Mouse (Mus musculus) inflammation-experienced regulatory T-cells, adult 6 months (primary cell): Measurements from ENCODE around the gene Pbrm1. TPM values are rescaled to one million over a fixed set of nuclear protein-coding genes. Genes with fewer than 3 reads are reported as not detected.
A peak's percentile ranks its signal among the peaks of the same experiment; 100 is the strongest.

Source experiments
- ATAC-seq: one replicate; pipeline ENCODE4 v1.8.0; 2017
- polyA plus RNA-seq, 3 experiments: library from polyadenylated mRNA; unstranded; fragments of 100-300 nt; shearing (Covaris generic); gene quantifications; one replicate each; pipeline ENCODE4 v1.2.1; 2017

Pbrm1 gene
- polyA plus RNA-seq, result 10 to 100 TPM; 45.2 to 57.3 (median 54.1) TPM

DNA sequence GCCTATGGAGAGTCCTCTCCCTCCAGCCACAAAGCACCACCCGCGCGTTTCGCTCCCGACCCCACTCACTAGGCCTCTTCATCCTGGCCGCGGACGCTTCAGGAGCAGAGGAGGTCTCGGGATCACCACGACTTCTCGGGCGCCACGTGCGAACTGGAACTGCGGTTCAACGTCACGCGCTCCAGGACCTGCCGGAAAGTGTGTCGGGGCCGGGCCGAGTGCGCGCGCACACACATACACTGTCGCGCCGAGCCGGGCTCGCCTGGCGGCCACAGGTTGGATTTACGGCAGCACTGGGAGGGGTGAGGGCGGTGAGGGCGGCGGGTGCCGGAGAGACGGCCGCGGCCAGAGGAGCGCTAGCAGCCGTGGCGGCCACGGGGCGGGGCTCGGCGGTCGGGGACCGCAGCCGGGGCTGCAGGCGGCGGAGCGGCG, at the start of gene Pbrm1, which contains the start of gene Gnl3:
TSS of gene Pbrm1 (plus strand) at position 279 of the 432 bp plus-strand sequence.
TSS of gene Gnl3 (minus strand) at position 293 of the 432 bp plus-strand sequence.
- ATAC-seq, result peak; percentile 69

DNA sequence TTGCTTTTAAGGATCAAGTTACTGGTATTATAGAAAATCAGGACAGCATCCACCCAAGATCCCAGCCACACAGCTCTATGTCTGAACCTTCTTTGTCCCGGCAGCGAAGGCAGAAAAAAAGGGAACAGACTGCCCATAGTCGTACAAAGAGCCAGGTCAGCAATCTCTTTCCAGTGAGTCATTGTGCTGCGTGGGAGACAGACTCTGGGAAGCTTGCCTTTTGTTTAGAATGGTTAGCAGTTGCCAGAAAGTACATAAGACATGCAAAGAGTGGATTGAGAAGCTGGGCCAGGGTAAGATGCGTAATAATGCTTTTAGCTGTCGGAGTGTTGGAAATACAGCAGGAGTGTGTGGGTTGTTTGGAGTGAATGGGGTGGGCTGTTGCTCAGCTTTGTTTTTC, 44.7 kb upstream of the Pbrm1 start:
- ATAC-seq, result no peak

DNA sequence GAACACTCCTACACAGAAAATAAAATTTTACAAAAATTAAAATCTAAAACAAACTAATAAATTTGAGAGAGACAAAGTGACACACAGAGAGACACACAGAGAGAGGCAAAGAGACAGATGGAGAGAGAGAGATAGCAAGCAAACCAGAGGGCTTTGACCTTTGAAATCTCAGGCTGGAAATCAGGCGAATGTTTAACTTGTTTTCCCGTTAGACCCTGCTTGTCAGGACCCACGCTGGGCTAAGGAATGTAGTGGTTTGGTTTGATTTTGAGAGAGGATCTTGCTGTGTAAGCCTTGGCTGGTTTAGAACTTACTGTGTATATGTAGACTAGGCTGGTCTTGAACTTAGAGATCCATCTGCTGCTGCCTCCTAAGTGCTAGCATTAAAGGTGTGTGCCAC, 42.7 kb upstream of the Pbrm1 start:
- no peak for ATAC-seq

DNA sequence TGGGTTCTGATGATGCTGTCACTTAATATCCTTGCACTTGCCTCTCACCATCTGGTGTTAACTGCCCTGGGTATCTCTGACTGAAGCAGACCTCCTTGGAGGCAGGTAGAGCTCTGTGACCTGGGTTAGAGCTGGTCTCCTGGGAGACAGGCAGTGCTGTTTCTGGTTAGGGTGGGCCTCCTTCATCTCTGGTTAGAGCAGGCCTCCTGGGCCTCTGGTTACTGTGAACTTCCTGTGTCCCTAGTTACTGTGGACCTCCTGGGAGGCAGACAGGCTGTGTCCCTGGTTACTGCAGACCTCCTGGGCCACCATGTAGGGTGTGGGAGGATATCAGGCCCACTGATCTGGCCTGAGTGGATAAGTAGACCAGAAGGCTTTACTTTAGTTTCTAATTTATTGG, 22.5 kb upstream of the Pbrm1 start:
- no peak for ATAC-seq

DNA sequence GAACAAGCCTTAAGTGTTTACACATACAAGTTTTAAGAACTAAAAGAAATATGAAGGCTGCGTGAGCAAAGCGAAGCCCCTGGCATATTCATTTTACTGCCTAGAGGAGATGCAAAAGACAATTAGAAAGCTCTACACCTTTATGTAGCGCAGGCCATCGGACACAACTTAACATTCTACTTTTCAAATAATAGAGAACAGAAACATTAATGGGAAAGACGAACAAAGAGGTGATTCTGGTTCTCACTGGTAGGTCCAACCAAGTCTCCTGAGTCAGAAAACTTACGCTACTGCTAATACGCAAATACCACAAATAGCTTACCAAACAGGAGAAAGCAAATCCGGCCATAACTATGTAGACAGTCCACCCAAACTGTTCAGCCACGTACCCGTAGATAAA, 18.6 kb upstream of the Pbrm1 start:
- ATAC-seq, result no peak

DNA sequence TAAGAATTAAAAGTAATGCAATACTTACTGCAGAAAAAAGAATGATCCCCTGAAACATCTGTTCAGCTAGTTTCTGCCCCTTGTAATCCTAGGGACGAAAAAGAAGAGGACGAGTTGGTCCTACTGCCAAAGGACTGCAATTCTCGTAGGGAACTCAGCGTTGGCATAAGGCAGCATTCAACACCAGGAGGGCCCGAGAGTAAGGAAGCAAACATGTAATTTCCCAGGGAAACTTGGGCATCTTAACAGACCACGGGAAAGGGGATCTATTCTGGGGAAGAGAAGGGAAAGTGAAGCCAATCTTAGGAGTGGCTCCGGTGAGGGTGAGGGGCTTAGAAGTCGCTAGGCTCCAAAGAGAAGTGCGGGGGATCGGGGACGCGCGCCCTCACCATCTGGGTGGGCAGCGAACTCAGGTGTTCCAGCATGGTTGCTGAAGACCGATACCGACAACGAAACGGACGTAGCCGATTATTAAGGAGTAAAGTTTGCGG, 18.1 kb upstream of the Pbrm1 start:
- no peak for ATAC-seq

DNA sequence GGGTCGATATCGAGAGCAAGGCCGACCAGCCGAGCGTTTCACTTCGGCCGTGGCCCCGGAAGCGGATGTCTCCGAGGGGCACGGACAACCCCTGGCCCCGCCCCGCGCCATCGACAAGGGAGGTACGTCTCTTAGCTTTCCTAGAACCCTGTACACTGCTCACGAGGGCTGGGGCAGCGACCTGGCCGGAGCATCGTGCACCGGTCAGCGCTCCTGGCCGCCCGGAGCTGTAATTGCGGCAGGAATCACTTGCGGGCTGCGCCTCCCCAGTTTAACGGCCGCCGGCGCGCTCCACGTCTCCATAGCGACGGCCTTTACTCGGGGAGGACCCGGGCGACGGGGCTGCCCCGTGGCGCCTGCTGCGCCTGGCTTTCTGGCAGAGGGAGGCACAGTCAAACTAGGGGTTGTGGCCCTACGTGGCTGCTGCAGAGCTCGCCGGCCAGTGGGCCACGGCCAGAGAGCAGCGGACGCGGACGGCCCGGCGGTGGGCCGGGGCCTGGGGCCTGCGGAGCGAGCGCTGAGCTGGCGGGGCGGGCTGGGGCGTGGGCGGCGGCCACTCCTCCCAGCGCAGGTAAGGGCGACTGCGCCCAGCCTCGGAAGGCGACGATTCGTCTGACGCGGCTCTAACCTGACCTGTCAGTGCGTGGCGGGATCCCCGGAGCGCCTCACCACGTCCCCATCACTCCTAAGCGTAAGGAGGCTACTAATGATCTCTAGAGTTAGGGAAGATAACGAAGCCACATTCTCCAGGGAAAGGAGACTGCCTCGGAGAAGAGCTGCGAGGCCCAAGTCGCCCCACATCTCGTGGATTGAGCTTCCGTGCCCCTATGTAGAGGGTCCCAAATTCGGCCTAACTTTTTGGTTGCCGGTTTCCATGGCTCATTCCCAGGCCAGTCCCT, 17.4 kb upstream of the Pbrm1 start, which contains the start of the genes Glt8d1 and Spcs1:
TSS of gene Glt8d1 (plus strand) at position 94 of the 899 bp plus-strand sequence.
TSS of gene Spcs1 (minus strand) at position 366 of the 899 bp plus-strand sequence.
- peak; percentile 90 for ATAC-seq

DNA sequence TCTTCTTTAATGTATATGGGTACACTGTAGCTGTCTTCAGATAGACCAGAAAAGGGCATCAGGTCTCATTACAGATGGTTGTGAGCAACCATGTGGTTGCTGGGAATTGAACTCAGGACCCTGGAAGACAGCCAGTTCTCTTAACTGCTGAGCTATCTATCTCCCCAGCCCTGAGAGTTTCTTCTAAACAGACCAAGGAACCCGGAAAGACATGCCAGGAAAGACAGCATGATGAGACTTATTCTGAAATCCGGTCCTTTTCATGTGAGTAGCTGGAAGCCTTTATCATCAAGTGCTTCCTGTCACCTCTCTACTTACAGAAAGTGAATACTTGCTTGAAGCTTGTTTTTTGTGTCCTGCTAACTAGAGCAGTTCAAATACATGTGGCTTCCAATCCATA, 14.4 kb upstream of the Pbrm1 start:
- no peak for ATAC-seq

DNA sequence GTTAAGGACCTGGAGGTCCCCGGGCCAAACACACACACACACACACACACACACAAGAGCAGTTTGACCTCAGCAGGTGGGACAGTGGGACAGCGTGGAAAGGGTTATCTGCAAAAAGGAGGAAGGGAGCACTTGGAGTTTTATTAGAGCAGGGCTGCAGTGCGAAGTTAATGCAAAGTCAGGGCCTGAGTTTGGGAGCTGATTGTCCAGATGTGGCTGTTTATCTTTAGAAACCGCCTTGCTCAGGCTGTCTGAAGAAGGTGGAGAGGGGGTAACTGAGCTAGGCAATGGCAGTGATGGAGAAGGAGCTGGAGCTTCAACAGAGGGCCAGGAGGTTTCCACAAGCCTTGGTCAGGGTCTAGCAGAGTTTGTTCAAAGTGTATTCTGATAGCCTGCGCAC, 12.2 kb upstream of the Pbrm1 start:
- no peak for ATAC-seq

DNA sequence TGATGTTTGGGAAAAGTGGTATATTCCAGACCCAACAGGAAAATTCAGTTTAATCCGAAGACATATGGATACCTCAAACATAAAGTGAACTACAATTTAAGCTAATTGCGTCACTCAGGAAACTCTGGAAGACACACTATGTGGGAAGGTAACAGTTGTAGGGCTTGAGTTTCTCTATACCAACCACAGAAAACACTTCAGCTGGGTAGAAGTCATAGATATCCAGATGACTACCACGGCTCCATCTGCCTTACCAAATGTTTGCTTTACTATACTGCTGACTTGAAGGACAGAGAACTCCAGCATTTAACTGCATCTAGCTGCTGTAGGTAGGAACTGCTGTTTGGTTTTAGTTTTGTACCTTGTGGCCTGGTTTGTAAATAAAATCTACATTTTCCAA, 7.3 kb upstream of the Pbrm1 start:
- no peak for ATAC-seq

DNA sequence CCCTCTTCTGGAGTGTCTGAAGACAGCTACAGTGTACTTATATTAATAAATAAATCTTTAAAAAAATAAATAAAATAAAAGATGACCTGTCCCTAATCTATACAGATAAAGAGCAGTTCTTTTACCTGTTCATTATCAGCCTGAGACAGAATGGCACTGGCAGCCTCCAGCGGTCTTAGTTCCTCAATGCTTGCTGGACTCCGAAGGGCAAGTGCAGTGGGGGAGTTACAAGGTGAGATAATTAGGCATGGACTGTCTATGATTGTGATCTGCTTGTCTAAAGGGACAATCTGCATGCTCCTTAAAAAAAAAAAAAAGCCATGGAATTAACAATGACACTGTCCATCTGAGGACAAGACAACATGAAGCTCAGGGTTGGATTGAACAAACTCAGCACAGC, 5.0 kb upstream of the Pbrm1 start:
- no peak for ATAC-seq

DNA sequence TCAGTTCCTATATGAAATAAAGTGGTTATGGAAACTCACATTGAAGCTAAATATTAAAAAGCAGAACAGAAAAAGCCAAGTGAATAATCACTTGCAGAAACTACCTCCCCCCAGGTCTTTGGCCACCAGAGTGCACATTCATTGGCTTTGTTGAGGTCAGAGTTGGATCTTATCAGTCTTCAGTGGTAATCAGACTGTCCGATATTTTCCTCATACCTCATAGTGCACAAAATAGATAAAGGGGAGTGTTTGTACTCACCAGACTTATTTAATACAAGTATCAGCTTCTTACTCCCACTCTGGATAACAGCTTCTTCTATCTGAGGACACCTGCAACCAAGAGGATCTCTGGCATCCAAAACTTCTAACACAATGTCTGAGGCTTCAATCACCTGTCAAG, 2.9 kb upstream of the Pbrm1 start:
- no peak for ATAC-seq

DNA sequence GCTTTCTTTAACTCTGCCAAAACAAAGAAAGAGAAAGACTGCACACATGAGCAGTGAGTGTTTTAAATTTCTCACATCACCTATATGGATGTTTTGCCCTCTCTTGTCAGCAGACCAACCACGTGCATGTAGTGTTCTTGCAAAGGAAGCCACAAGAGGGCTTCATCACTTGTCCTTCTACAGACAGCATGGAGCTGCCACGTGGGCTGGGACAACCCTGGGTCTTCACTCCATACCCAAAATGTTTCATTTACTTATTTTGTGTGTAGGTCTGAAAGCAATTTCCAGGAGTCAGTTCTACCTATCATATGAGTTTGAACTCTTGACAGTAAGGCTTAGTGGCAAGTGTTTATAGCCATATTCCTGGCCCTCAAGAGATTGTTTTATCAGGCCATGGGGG, 1.1 kb upstream of the Pbrm1 start:
- no peak for ATAC-seq

DNA sequence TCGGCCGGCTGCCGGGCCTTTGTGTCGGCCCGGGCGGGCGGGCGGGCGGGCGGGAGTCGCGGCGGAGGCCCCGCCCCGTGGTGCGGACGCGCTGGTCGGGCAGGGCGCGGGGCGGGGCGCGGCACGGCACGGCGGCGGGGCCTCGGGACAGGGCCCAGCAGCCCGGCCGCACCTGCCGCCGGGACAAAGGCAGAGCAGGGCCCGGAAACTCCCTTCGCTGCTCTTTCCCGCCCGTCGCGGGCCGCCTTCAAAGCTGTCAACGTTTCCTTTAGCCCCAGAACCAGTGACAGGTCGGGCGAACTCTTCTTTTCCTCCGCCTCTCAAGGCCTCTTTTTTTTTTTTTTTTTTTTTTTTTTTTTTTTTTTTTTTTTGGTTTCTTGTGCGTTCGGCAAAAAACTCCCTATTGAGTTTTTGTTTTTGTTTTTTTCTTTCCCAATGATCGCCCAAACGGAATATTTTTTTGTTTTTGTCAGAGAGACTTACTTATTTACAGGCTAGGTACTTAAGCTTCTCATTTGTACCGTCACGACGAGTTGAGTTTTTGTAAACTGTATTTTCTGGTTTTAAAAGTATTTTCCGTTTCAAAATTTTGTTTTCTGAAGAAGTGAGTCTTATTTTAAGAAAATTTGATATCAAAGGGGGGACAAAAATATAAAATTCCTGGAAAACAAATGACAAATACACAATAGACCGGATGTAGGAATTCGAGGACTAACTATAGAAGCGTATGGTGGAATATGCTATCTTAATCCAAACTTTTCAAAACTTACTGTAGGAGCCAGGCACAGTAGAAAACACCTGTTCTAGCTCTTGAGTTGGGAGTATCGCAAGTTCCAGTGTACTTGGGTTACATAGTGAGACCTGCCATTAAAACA, 630 bp downstream of the Pbrm1 start:
- peak; percentile 88 for ATAC-seq

DNA sequence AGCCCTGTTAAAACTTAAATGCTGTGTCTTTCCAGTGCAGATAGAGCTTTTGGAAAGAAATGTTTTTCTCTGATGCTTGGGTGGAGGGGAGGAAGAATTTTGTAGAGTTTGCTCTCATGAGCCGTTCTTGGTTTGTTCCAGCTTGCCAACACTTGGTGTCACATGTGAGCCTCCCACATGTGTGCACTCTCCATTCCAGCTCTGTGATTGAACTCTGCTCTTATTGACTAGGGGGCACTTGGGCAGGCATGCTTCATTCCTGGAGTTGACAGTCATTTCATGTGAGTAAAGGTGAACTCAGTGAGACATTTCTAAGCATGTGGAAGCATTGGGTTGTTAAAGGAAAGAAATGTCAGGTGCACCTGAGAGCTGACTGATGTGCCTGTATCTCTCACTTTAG, 3.6 kb downstream of the Pbrm1 start:
- no peak for ATAC-seq

DNA sequence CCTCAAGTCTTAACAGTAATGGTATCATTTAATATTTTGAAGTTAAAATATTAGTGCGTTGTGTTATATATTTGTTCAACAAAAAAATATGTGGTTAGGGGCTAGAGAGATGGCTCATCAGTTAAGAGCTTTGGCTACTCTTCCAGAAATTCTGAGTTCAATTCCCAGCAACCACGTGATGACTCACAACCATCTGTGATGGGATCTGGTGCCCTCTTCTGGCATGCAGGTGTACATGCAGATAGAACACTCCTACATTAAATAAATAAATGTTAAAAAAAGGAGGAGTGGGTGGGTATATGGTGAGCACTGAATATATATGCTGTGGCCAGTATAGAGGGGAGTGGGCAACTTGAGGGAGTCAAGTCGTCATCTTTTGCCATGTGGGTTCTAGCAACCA, 6.8 kb downstream of the Pbrm1 start:
- ATAC-seq, result no peak

DNA sequence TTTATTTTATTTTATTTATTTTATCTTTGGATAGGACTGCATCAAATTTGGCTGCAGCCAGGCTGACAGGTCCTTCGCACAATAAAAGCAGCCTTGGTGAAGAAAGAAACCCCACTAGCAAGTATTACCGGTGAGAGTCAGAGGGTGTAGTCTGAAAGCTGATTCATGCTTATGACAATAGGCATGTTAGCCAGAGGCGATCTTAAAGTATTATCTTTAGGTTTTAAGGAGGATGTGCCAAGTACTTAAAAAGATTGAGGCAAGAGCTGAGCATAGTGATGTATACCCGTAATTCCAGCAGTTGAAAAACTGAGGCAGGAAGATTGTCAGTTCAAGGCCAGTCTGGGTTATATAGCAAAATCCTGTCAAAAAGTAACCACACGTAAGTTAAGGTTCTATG, 26.4 kb downstream of the Pbrm1 start:
- ATAC-seq, result no peak

DNA sequence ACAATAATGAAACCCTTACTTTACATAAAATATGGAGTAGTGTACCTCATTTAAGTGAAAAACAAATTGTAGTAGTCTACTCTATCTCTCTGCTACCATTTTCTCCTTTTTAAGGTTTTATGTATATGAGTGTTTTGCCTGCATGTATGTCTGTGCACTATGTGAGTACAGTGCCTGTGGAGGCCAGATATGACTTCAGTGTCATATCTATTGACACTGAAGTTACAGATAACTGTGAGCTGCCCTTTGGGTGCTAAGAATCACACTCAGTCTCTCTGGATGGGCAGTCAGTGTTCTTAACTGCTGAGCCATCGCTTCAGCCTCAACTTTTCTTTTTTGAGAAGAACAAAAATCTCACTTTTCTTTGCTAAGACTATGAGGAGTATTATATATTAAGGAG, 26.9 kb downstream of the Pbrm1 start:
- ATAC-seq, result no peak

DNA sequence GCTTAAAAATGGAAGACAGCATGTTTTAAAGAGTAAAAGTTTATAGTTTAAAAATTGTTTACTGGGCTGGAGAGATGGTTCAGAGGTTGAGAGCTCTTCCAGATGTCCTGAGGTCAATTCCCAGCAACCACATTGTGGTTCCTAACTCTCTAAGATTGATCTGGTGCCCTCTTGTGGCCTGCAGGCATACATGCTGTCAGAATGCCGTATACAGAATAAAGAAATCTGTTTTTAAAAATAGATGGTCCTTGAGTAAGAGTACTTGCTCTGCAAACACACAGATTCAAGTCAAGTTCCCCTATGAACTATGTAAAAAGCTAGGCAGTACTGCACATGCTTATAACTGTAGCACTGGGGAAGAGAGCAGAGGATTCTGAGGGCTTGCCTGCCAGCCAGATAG, 43.3 kb downstream of the Pbrm1 start:
- no peak for ATAC-seq

DNA sequence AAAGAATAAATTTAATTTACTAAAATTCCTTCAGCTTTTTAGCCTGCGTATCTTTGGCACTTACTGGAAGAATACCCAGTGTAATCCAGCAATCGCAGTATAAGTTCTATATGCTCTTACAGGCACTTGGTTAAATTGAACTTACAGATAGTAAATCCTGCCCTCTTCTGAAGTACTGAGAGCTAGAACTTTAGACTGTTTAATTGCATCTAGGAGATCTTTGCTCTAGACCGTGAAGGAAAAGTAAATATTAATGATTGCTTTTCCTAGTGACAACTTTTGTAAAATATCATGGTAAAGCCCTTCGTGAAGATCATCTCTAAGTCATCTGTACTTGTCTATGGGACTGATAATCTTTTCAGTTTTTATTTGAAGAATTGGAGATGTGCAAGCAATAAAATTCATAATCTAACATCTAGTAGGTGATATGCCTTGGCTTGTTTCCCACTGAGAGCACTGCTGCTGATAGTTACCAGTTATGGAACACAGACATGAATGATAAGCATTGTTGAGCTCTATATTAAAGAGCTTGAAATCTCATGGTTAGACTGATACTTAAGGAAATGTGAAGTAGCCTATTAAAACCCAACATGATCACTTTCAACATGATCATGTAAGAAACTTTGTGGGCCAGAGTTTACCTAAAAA, 50.3 kb downstream of the Pbrm1 start:
- ATAC-seq, result no peak

DNA sequence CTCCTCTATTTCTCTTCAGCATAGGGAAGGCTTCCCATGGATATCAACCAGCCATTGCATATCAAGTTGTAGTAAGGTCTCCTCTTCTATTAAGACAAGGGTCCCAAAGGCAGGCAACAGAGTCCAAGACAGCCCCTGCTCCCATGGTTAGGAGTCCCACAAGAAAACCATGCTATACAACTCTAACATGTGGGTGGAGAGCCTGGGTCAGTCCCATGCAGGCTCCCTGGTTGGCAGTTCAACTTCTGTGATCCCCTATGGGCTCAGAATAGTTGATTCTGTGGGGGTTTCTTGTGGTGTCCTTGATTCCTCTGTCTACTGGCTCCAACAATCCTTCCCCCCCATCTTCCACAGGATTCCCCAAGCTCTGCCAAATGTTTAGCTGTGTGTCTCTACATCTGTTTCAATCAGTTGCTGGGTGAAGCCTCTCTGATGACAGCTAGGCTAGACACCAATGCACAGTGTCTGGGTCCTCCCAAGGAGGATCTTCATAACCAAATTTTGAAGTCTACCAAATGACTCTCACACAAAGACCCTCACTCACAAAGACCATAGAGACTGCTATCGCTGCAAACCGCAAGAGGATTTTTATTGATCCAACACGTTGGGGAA, 59.8 kb downstream of the Pbrm1 start:
- no peak for ATAC-seq
